Mouse (Mus musculus) colon, adult 2 months (tissue): ENCODE measurements around the gene Drd5. TPM values are rescaled to one million over a fixed set of nuclear protein-coding genes. Genes with fewer than 3 reads are reported as not detected.

Source experiments
- polyA plus RNA-seq: library from polyadenylated mRNA; depleted of rRNA; stranded (reverse); fragments of >200 nt; gene quantifications from 2 replicates; pipeline ENCODE4 v1.2.3, GENCODE M21; 2012; rRNA removed

Gene Drd5
- not detected in 2 replicates for polyA plus RNA-seq

GRCm38 (mm10) chr5:38318966-38319786 is at the start of gene Drd5:
Gene Drd5 (plus strand): TSS chr5:38319367.

GRCm38 (mm10) chr5:38275771-38276170 is 43.4 kb upstream of the Drd5 start, which contains the start of gene Otop1:
Gene Otop1 (plus strand): TSS chr5:38275972.

Other genes starting within 250 kb of the Drd5 start
- 14.7 and 17.8 TPM in 2 replicates for gene Nsg1, start 159.5 kb upstream of the Drd5 start, polyA plus RNA-seq
- gene Zbtb49, start 98.9 kb upstream of the Drd5 start, polyA plus RNA-seq = 14.4 and 14.9 TPM in 2 replicates
- gene Lyar, start 98.9 kb upstream of the Drd5 start, polyA plus RNA-seq = 1.8 and 2.2 TPM in 2 replicates
- gene Tmem128, start 59.2 kb upstream of the Drd5 start, polyA plus RNA-seq = 18.1 and 19.7 TPM in 2 replicates
- not detected in 2 replicates for gene Otop1, start 43.4 kb upstream of the Drd5 start, polyA plus RNA-seq
- gene Slc2a9, start 183.8 kb downstream of the Drd5 start, polyA plus RNA-seq = 3.3 and 3.6 TPM in 2 replicates
- 239 and 255 TPM in 2 replicates for gene Wdr1, start 243.9 kb downstream of the Drd5 start, polyA plus RNA-seq